Mouse (Mus musculus): Measurements from ENCODE around the gene Mia. TPM values are rescaled to one million over a fixed set of nuclear protein-coding genes. Genes with fewer than 3 reads are reported as not detected.

Mia gene
- total RNA-seq, 2 experiments from 2014 or later: not detected

DNA sequence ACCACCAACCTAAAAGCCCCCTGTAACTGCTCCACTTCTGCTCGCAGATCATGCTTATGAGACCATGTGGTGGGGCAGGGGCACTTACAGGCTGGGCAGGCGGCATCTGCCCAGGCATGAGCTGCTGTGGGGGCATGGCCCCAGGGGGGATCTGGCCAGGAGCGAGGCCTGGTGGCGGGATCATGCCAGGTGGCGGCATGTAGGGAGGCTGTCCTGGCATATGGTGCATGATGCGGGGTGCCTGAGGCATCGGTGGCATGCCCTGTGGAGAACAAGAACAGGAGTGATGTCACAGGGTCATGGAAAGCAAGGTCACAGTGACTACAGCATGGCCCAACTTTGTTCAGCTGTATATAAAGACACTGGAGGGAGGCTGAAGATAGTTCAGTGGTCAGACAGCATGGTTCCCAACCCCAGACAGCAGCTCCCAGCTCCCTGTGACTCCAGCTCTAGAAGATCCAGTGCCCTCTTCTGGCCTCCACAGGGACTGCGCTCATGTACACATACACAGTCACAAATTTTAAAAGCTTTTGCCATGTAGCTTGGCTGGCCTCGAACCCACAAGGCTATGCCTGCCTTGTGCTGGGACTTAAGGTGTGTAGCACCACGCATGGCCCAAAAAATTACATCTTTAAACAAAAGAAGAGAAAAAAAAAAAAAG, 8.4 kb upstream of the Mia start:
- intact Hi-C loops (cut with DNase I): no loop called here
- no peak for DNase-seq

DNA sequence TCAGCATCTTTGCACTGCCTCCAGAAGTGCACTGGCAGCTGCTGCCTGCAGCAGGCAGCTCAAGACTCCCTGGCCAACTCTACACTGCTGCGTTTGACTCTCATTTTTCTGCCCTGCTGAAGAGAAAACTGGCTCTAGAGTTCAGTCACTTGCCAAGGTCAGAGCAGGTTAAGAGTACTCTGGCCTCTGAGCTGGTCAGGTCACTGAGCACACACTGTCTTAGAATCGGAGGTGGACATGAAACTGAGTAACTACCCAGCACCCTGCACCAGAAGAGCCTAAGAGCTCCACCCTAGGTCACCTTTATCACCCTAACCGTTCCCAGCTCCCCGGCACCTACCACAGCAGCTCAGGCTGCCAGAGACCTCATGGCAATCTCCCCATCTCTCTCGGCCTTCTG, 5.0 kb upstream of the Mia start:
- intact Hi-C loops (cut with DNase I): no loop called here
- no peak for DNase-seq

DNA sequence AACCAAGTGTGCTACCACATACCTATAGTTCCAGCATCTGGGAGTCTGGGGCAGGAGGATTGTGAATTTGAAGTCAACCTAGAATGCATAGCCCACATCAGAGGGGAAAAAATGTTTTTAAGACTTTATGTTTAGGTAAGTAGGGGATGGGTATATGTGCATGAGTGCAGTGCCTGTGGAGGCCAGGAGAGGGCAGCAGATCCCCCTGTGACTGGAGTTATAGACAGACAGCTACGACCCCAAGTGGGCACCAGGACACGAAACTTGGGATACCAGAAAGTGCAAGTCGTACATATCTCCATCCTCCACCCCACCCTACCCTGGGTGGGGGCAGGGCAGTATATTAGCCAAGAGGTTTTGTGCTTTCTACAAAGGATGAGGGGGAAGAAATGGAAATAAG, 4.0 kb upstream of the Mia start:
- no peak for DNase-seq
- intact Hi-C loops (cut with DNase I): no loop called here

DNA sequence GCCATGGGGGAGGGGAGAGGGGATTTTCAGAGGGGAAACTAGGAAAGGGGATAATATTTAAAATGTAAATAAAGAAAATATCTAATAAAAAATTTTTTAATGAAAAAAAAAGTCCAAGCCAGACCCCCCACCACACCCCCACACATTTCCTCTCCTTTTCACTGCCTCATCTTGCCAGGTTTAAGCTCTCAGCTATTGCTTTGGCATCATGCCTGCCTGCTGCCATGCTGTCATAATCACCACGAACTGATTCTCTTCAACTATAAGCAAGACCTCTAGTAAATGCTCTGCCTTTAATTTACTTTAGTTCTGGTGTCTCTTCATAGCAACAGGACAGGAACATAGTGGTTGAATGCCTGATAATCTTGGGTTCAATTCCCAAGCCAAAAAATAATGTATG, 1.5 kb upstream of the Mia start:
- intact Hi-C loops (cut with DNase I): no loop called here

DNA sequence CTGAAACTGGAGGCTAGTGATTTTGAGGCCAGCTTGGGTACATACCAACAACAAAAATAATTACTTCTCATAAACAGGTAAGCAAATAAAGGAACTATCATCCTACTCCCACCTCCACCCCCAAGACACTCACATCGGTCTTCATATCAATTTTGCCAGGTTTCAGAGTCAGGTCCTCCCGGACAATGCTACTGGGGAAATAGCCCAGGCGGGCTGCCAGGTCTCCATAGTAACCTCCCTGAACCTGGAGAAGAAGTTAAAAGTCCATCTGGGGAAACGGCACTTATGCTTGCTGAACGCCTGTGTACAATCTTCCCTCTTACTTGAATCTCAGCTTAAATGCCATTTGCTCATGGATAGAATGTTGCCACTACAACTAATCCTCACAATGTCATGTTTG, 921 bp downstream of the Mia start:
- intact Hi-C loops (cut with DNase I): loop anchor here (2.0 kb wide), 1 partner anchor 15 kb away; the partner anchor contains the start of gene BC024978
- DNase-seq: peak; percentile 68 to 72

More for the DNA sequence above, 1.5 kb upstream of the Mia start:
- DNase-seq: no peak

DNA sequence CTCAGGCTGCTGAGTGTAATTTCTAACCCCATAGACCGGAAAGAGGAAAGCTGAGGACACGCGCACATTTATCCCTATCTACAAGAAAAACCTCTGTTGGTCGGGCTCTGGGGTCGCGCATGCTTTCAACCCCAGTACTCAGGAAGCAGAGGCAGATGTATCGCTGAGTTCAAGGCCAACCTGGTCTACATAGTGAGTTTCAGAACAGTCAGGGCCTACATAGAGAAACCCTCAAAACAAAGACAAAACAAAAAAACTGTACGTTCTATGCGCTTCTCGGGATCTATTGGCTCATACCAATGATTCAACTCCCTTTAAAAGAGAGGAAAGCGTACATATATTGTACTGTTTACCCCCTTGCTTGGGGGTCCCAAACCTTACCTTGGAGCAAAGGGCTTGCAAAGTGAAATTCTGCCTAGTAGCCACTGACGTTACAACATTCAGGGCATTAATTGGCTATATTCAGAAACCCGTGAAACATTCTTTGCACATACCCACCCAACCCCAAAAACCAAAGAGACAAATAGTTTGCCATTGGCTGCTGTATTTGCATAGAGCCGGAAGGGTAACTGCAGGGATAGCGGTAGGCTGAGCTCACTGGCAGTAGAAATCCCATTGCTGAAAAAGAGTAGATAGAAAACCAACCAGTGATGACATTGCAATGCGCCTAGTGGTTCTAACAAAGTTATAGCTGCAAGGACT, 1.6 kb downstream of the Mia start:
- intact Hi-C loops (cut with DNase I): no loop called here
- DNase-seq: no peak

DNA sequence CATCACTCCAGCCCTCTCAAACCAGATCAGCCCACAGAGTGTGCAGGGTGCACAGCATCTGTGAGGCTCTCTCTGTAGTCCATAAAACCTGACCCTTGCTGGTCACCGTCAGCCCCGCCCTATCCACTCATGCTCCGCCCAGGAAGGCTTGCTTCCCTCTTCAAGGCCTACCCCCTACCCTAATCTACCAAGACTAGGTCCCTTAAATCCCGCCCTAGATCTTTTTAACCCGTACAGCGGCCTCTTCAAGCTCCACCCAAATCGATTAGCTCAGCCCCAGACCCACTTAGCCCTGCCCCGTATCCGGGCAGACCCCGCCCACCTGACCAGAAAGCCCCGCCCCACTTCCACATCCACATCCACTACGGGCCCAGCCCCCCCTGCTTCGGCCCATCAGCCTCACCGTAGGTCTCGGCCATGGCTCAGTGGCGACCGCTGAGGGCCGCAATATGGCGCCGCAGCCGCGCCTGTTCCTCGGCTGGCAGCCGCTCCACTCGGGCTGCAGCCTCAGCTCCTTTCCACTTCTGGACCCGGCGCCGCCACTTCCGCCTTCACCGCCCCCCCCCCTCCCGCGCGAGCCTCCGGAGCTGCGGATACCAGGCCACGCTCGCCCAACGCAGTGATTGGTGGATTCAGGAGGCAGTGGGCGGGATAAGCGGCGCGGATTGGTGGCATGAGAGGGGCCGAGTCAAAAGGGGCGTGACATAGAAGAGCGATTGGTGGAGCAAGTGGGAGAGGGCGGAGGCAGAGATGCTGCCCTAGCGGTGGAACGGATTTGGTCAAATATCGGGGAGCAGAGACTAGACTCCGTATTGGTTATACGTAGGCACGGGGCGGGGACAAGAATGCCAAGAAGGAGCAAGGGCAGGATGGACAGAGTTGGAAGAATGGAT, 2.4 kb downstream of the Mia start, which contains the start of gene Rab4b:
Gene Rab4b, minus strand, starts transcription at position 573 of the 893 bp plus-strand sequence.
- peak; percentile 99 to 100 for DNase-seq
- intact Hi-C loops (cut with DNase I): no loop called here

DNA sequence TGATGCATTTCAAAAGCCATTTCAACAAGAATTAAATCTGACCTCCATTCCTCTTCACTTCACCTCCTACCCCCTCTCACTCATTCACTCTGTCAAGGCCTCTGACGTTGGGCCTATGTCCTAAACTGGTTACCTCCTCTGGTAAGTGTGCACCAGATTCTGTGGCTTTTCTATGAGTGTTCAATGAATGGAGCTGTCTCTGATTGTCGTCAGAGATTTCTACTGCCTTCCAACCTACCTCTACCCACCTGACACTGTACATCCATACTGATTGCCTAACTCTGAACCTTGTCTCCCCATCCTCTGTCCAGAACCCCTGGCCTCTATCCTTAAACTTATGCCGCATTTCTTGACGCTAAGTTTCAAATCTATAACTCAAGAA, 3.0 kb downstream of the Mia start:
- DNase-seq: no peak
- intact Hi-C loops (cut with DNase I): no loop called here

DNA sequence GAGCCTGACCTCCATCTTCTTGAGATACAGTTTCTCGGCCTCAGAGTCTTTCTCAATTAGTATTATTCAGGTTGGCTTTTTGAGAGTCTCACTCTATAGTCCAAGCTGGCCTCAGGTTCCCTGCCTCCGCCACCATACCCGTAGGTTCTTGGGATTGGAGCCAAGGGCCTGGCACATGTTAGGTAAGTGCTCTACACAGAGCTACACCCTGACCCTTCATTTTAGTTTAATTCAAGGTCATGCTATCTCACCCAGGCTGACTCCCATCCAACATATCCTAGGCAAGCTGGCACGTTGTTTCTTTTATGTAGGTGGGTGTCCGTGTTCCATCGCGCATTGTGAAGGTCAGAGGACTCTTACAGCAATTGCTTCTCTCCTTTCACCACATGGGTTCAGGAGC, 6.1 kb downstream of the Mia start:
- intact Hi-C loops (cut with DNase I): no loop called here

DNA sequence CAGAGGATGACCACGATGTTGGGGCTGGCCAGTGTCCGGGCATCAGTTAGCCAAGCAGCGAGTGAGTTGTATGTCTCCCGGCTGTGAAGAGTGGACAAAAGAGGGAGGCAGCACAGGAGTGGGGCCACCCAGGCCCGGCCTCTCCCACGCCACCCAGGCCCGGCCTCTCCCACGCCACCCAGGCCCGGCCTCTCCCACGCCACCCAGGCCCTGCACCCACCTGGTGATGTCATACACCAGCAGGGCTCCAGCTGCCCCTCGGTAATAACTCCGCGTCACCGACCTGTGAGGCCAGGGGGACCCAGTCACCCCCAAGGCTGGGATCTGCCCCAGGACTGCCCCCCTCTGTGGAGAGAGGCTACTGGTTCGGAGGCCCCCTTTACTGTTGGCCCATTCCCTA, 6.5 kb downstream of the Mia start:
- intact Hi-C loops (cut with DNase I): no loop called here
- DNase-seq: no peak

More for the DNA sequence above, 6.1 kb downstream of the Mia start:
- no peak for DNase-seq

DNA sequence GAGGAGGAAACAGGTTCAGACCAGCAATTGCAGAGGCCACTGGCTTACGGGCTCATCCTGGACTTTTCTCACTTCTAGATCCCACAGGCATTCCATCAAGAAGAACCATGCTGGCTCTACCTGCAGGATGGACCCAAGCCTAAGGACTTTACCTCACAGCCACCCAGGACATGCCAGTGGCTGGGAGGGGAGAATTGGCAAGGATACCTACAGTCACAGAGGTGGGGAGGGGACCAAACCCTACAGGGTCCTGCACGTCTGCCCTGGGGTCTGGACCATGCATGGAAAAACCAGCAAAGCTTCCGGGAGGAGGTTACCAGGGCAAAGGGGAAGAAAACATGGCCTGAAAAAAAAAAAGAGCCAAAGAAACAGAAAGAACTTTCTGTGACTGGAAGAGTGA, 10.0 kb downstream of the Mia start:
- intact Hi-C loops (cut with DNase I): no loop called here
- DNase-seq: no peak

DNA sequence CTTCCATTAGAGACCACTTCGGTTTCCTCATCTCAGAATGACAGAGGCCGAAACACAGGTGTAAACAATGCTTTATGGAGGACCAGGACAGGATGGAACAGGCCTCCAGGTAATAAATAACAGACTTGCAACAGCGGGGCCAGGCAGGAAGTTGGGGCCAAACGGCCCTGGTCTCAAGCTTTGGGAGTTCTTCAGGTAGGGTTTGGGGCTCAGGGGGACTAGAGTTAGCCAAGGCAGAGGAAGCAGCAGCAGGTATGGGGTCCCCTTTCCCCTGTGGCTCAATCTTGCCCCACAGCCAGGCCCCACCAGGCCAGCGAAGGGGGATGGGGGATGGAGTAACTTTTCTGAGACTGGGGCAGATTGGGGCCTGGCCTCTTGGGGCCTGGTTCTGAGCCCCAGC, 12.6 kb downstream of the Mia start:
- intact Hi-C loops (cut with DNase I): loop anchor here (10.0 kb wide), 1 partner anchor 306 kb away; the partner anchor contains the start of gene Sertad3

DNA sequence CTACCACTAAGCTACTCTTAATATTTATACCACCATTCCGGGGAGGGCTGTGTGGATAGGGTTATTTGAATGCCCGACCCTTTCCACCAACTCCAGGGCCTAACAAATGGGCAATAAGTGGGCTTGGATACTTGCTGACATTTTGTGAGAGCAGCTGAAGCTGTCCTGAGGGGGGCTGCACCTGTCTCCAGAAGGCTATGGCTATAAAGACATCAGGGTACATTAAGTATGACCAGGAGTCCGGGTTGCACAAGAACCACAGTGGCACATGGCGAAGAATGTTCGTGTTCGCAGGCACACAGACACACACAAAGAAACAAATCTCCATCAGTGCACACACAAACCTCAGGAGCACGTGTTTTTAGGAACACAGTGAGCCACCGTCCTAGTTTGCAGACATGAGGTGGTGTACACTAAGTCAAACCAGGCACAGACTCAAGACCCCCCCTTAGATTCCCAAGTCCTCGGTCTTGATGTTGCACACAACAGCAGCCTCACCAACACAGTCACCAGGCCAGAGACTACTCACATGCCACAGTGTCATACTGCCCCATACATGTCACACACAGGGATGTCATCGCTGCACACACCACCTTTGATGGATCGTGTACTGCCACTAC, 13.4 kb downstream of the Mia start:
- no peak for DNase-seq
- intact Hi-C loops (cut with DNase I): loop anchor here (2.0 to 10.0 kb wide), 2 partner anchors 61 to 307 kb away; partner anchors contain the start of genes Itpkc and Sertad3

More for the DNA sequence above, 12.6 kb downstream of the Mia start:
- no peak for DNase-seq

DNA sequence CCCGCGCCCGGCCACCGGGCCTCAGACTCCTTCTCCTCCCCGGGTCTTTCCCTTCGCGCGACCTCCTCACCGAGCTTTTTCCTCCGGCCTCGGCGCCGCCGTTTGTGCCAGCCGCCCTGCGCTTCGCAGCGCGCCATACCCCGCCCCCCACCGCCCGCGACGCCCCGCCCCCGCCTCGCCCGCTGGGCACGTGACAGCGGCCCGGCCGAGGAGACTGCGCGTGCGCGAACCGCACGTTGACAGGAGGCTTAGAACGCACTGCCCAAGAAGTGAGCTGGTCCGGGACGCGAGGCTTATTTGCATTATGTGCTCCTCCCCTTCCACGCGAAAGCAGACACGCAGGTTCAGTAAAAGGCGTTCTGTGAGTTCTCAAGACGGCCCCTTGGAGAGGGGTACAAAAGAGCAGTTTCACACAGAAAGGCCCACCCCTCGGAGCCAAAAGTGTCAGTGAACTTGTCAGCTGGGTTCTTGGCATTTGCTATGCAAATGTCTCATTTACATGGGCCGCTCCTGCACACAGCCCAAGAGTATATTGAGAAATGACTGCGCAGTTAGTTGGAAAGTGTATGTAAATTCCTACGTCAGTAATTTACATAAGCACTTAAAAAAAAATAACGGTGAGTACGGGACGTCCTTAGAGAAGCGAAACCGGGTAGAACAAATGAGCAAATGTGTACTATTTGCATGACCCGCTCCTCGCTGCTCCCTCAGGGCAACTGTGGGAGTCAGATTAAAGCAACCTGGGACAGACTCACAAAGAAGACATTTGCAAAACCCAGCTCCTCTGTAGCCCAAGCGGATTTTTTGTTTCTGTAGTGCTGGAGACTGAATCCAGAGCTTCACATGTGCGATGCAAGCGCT, 14.1 kb downstream of the Mia start, which contains the start of gene Egln2:
Gene Egln2, minus strand, starts transcription at position 189 of the 861 bp plus-strand sequence.
- DNase-seq: peak; percentile 96
- intact Hi-C loops (cut with DNase I): loop anchor here (2.0 to 10.0 kb wide), 2 partner anchors 62 to 308 kb away; partner anchors contain the start of genes Itpkc and Sertad3

DNA sequence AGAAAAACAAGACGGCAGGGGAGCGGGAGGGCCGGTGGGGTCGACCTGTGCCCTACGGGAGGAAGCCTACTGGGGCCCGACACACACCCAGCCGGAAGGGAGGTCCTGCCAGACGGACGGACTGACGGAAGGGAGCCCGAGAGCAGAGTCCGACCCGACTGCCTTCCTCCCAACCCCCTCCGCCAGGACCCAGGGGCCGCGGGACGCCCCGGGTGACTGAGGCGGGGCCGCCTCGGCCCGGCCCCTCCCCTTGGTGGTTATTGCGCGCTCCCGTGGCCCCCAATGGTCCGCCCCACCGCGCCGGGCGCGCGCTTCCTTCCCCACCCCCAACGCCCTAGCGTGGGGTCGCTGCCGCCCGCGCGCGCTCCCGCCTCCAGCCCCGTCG, 14.7 kb downstream of the Mia start:
- peak; percentile 91 to 92 for DNase-seq
- intact Hi-C loops (cut with DNase I): loop anchor here (2.0 to 10.0 kb wide), 2 partner anchors 63 to 309 kb away; partner anchors contain the start of genes Itpkc and Sertad3

DNA sequence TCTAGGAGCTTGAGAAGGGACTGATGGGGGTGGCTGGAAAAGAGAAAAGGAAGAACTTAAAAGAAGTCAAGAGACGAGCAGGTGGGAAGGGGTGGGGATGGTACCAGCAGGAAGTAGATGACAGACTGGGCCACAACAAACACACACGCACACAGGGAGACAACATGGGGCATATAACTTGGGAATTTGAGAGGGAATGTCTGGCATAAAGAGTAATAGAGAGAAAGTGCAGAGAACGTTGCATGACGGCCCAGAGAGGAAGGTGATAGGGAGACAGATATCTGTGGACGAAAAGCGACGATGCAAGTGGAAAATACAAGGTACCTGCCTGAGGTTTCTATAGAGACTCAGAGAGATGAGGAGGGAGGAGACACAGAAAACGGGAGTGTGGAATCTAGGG, 15.3 kb downstream of the Mia start:
- intact Hi-C loops (cut with DNase I): loop anchor here (2.0 to 10.0 kb wide), 2 partner anchors 63 to 309 kb away; partner anchors contain the start of genes Itpkc and Sertad3
- DNase-seq: no peak

DNA sequence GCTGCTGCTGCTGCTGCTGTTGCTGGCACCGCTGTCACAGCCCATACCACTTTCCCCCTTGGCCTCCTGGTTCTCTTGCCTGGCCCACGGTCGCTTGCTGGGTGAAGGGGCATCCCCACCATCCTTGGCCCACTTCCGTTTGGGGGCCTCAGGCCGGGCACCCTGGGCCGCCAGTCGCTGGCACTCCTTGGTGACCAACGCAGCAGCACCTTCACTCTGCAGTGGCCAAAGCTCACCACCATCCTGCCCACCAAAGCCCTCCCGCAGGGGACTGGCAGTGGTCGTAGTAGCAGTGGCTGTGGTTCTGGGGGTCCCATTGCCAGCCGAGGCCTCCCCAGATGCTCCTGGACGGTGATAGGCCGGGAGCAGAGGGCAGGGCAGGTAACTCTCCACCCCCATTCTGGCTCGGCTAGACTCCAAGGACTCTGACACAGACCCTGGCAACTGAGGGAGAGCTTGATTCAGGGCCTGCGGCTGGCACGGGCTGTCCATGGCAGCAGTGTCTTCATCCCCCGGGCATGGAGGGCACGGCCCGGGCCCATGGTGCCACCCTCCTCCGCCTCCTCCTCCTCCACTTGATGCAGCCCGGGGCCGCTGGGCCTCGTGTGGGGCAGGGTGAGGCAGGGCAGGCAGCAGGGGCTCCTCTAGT, 15.8 kb downstream of the Mia start:
- intact Hi-C loops (cut with DNase I): loop anchor here (10.0 kb wide), 1 partner anchor 310 kb away; the partner anchor contains the start of gene Sertad3
- no peak for DNase-seq

DNA sequence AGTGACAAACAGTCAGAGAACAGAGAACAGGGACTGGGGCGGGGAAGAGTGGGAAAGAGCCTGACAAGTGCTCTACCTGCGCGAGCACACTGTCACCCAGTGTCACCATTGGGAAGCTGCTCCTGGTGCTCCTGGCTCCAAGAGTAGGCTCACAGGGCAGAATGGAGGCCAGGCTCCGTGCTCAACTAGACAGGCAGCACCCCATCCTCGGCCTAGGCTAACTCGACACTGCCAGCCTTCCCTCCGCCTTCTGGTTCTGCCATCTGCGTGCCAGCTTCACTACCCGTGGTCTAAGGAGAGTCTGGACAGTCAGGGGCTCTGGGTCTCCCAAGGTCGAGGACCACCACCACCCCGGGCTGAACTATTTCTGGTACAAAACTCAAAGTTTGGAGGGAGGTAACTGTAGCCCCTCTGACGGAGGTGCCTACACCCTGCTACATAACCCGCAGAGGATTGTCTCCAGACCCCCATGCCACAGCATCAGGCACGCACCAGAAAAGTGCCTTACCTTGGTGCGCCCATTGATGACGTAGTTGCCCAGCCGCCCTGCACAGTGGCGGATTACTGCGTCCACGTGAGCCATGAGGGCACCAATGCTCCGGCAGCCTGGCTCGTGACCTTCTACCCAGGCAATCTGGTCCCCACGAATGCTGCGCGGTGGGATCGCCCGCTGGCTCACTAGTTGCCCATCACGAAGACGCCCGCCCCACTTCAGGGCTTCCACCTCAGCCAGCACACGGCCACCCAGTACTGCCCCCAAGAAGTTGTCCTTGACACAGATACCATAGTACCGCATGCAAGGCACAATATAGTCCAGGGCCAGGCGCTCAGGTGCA, 16.6 kb downstream of the Mia start:
- intact Hi-C loops (cut with DNase I): loop anchor here (5.0 to 10.0 kb wide), 2 partner anchors 168 to 310 kb away; partner anchors contain the start of gene Sertad3
- no peak for DNase-seq

All from heart, postnatal 10 days (tissue).